Mouse (Mus musculus) CH12.LX (cell line): Measurements from ENCODE around the gene Mgam.

ENCODE experiments used
- CTCF ChIP-seq, 2 experiments: IDR thresholded peaks in 1 of 2; conservative IDR thresholded peaks in 1 of 2; 2 replicates each; pipeline ENCODE4 v1.5.1; 2011 to 2012; ENCODE audit warnings: low read depth in 2 of 2, low read length in 2 of 2, improper control_type of control experiment in 1 of 2, inconsistent platforms in 1 of 2, mild to moderate bottlenecking in 1 of 2, moderate library complexity in 1 of 2
- ELF1 ChIP-seq: IDR thresholded peaks from 2 replicates; pipeline ENCODE4 v1.6.1; 2014; ENCODE audit warnings: low read depth, mild to moderate bottlenecking, inconsistent platforms, low read length, improper control_type of control experiment
- POLR2A ChIP-seq: IDR thresholded peaks from 2 replicates; pipeline ENCODE4 v1.6.1; 2011; ENCODE audit warnings: low read depth, mild to moderate bottlenecking, improper control_type of control experiment, low read length

GRCm38 (mm10) chr6:40635559-40635958 lies 6.9 kb downstream of the Mgam start:
- no peak for TF ChIP-seq CTCF (conservative IDR thresholded peaks at IDR 0.05 in 1 of 2, IDR thresholded peaks at IDR 0.05 in 1 of 2; ENCODE audit: low read depth in 2 of 2, low read length in 2 of 2)
- TF ChIP-seq POLR2A: no peak
- no peak for TF ChIP-seq ELF1
